Mouse (Mus musculus) olfactory bulb, adult 2 months (tissue): ENCODE data around the gene Gsc2.

Experiments
- CTCF ChIP-seq: fragments of 200-500 bp; IDR thresholded peaks from 2 replicates; pipeline ENCODE4 v1.5.1; 2012; ENCODE audit warnings: low read depth, mild to moderate bottlenecking, low read length, moderate library complexity; ENCODE audit not compliant: insufficient read depth
- POLR2A ChIP-seq: fragments of 200-500 bp; IDR thresholded peaks from 2 replicates; pipeline ENCODE4 v1.6.1; 2012; ENCODE audit warnings: mild to moderate bottlenecking, low read depth, low read length, moderate library complexity; ENCODE audit not compliant: insufficient read depth

DNA sequence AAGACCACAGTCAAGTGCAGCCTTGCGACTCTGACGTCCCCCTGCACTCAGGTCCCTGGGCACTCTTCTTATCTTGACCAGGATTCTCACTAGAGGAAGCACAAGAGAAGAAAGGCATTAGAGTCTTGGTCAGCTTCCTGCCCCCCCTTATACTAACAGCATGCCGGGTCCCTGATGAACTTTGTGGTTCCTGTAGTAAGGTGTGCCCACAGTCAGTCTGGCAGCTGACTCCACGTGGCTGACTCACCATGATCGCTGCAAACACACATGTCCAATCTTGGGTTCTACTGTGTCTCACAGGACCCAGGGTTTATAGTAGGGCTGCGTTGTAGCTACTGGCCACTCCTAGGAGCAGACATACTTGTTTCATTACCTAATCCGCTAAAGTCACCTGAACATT is 23.3 kb upstream of the Gsc2 start:
- TF ChIP-seq POLR2A: no peak
- TF ChIP-seq CTCF: no peak
